Mouse (Mus musculus) ES-E14 (cell line): ENCODE results near the gene Chst15. TPM values are rescaled to one million over a fixed set of nuclear protein-coding genes. Genes with fewer than 3 reads are reported as not detected.

Experiments used
- DNase-seq: peaks from one replicate; pipeline ENCODE4 v3.0.0-alpha.2; 2013; ENCODE audit warnings: low read depth, low spot score
- H3K27ac ChIP-seq: 2 replicates; pipeline ENCODE4 v1.5.1; 2012; ENCODE audit warnings: low read depth, mild to moderate bottlenecking, low read length, moderate library complexity, mixed read lengths; ENCODE audit not compliant: poor library complexity, insufficient read depth, severe bottlenecking
- H3K36me3 ChIP-seq: 2 replicates; pipeline ENCODE4 v1.6.1; 2012; ENCODE audit warnings: mild to moderate bottlenecking, low read length, moderate library complexity, mixed read lengths; ENCODE audit not compliant: control insufficient read depth, poor library complexity, insufficient read depth, severe bottlenecking
- H3K4me1 ChIP-seq, 2 experiments: fragments of 150-350 bp in 1 of 2; sonication (generic) in 1 of 2; 2 replicates each; pipeline ENCODE4 v1.6.1; 2012; ENCODE audit warnings: low read length in 2 of 2, mild to moderate bottlenecking in 1 of 2, mixed read lengths in 1 of 2; ENCODE audit not compliant: control insufficient read depth in 2 of 2, insufficient read depth in 2 of 2, poor library complexity in 1 of 2
- H3K4me3 ChIP-seq, 2 experiments: fragments of 150-350 bp in 1 of 2; sonication (generic) in 1 of 2; 2 replicates each; pipeline ENCODE4 v1.5.1; 2012; ENCODE audit warnings: low read length in 2 of 2, low read depth in 1 of 2, mild to moderate bottlenecking in 1 of 2, mixed read lengths in 1 of 2; ENCODE audit not compliant: insufficient read depth in 1 of 2, poor library complexity in 1 of 2, severe bottlenecking in 1 of 2
- H3K9ac ChIP-seq: 2 replicates; pipeline ENCODE4 v1.6.1; 2012; ENCODE audit warnings: low read depth, mild to moderate bottlenecking, low read length, mixed read lengths; ENCODE audit not compliant: poor library complexity, insufficient read depth, severe bottlenecking
- H3K9me3 ChIP-seq: fragments of 150-350 bp; sonication (generic); 2 replicates; pipeline ENCODE4 v1.6.1; 2012; ENCODE audit warnings: low read depth, mild to moderate bottlenecking, low read length; ENCODE audit not compliant: control insufficient read depth, insufficient read depth
- CHD2 ChIP-seq: IDR thresholded peaks from 2 replicates; pipeline ENCODE4 v1.6.1; 2014; ENCODE audit warnings: mild to moderate bottlenecking, low read depth, low read length, inconsistent platforms
- HCFC1 ChIP-seq: IDR thresholded peaks from 2 replicates; pipeline ENCODE4 v1.6.1; 2012; ENCODE audit warnings: low read length, inconsistent platforms, borderline replicate concordance; ENCODE audit not compliant: insufficient read depth
- MAFK ChIP-seq: IDR thresholded peaks from 2 replicates; pipeline ENCODE4 v1.6.1; 2014; ENCODE audit warnings: mild to moderate bottlenecking, low read depth, low read length, inconsistent platforms; ENCODE audit not compliant: insufficient read depth
- ZC3H11A ChIP-seq: IDR thresholded peaks from 2 replicates; pipeline ENCODE4 v1.6.1; 2012; ENCODE audit warnings: low read depth, mild to moderate bottlenecking, inconsistent platforms, low read length, borderline replicate concordance
- ZNF384 ChIP-seq: IDR thresholded peaks from 2 replicates; pipeline ENCODE4 v1.6.1; 2012; ENCODE audit warnings: low read depth, low read length, inconsistent platforms
- in situ Hi-C, 2 experiments: fragments of 600-800 bp; cut with MboI; formaldehyde crosslinking; loops; one replicate each; pipeline ENCODE4 v1.15.1; 2025; ENCODE audit warnings: low sequenced_read_pairs in 2 of 2, inconsistent platforms in 1 of 2; ENCODE audit not compliant: unreplicated experiment in 2 of 2
- total RNA-seq: library from RNA; depleted of rRNA; stranded (reverse); fragments of 300-350 nt; gene quantifications from 2 replicates; pipeline ENCODE4 v1.2.3, GENCODE M21; 2012

Gene Chst15
- total RNA-seq, 1 experiment: 8.4 TPM

DNA sequence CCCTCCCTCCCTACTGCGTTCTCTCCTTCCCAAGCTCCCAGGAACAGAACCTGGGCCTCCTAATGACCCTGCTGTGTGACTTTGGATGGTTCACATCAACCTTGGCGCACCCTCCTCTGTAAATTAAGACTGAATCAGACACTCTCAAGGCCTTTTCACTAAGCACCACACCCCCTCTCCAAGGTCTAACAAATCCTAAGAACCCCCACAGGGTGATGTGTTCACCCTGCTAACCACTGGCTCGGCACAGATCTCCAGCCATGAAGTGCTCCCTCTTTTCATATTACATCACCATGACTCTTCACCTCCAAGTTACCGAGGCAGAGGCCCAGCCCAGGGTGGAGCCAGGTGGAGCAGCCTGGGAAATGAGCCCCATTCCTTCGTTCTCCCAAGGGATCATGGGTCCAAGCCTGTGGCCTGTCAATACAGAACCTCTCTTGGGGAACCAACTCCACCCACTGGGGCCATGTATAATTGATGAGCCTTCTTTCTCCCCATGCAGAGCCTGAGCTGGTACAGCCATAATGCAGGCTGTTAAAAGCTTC is 28.6 kb upstream of the Chst15 start:
- H3K9me3 ChIP-seq: no peaks in the 10 kb centered on the region
- H3K4me3 ChIP-seq: no peak overlapping the region
- TF ChIP-seq ZC3H11A: no peak
- no peak for TF ChIP-seq MAFK
- no peak for TF ChIP-seq HCFC1
- no peak for TF ChIP-seq ZNF384
- no peak for TF ChIP-seq CHD2
- no peak overlapping the region for H3K27ac ChIP-seq
- H3K4me1 ChIP-seq: peaks cover 2 to 5% of the 10 kb centered on the region in 2 experiments; a peak in 1 of 4 replicates
- no peaks in the 10 kb centered on the region for H3K36me3 ChIP-seq
- in situ Hi-C loops: no loop called here
- H3K9ac ChIP-seq: no peak overlapping the region
- DNase-seq: no peak

GRCm38 (mm10) chr7:132344606-132345005 is 27.6 kb upstream of the Chst15 start:
- DNase-seq: no peak
- H3K4me1 ChIP-seq: peaks cover 2 to 5% of the 10 kb centered on the region in 2 experiments; a peak in 1 of 4 replicates
- H3K36me3 ChIP-seq: no peaks in the 10 kb centered on the region
- no peaks in the 10 kb centered on the region for H3K9me3 ChIP-seq
- no peak overlapping the region for H3K27ac ChIP-seq
- no peak overlapping the region for H3K4me3 ChIP-seq
- in situ Hi-C loops: no loop called here
- H3K9ac ChIP-seq: no peak overlapping the region
- TF ChIP-seq ZC3H11A (no peak), CHD2 (no peak), HCFC1 (no peak), MAFK (no peak), ZNF384 (no peak)

GRCm38 (mm10) chr7:132343900-132344299 is 26.9 kb upstream of the Chst15 start:
- no peaks in the 10 kb centered on the region for H3K9me3 ChIP-seq
- DNase-seq: no peak
- in situ Hi-C loops: no loop called here
- H3K36me3 ChIP-seq: no peaks in the 10 kb centered on the region
- H3K27ac ChIP-seq: no peak overlapping the region
- no peak for TF ChIP-seq ZNF384
- TF ChIP-seq CHD2: no peak
- TF ChIP-seq HCFC1: no peak
- TF ChIP-seq ZC3H11A: no peak
- no peak for TF ChIP-seq MAFK
- no peak overlapping the region for H3K9ac ChIP-seq
- H3K4me3 ChIP-seq: no peak overlapping the region
- H3K4me1 ChIP-seq: peaks cover 2 to 5% of the 10 kb centered on the region in 2 experiments; a peak in 1 of 4 replicates

DNA sequence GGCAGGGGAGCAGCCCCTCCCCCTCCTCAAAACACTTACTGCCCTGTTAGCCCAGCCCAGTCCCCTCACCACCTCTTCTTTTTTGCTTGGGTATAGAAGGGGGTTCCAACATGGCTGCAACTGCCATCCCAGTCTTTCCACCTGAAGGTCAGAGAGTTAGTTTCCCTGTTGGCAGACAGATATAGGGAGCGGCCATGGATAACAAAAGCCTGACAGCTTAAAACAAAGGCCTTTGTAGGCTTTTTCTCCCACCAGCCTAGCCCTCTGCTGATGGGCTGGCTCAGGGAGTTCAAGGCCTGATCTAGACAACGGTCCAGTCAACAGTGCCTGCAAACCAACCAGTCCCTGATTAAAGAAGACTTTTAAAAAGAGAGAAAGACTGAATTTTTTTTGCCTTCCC is 26.1 kb upstream of the Chst15 start:
- no peak overlapping the region for H3K27ac ChIP-seq
- no peak overlapping the region for H3K9ac ChIP-seq
- in situ Hi-C loops: no loop called here
- TF ChIP-seq CHD2: no peak
- TF ChIP-seq HCFC1: no peak
- no peak for TF ChIP-seq ZC3H11A
- no peak for TF ChIP-seq MAFK
- no peak for TF ChIP-seq ZNF384
- H3K4me1 ChIP-seq: peaks cover 2 to 5% of the 10 kb centered on the region in 2 experiments; a peak in 1 of 4 replicates
- no peak overlapping the region for H3K4me3 ChIP-seq
- H3K36me3 ChIP-seq: no peaks in the 10 kb centered on the region
- H3K9me3 ChIP-seq: no peaks in the 10 kb centered on the region
- DNase-seq: no peak
